Mouse (Mus musculus) heart, postnatal 0 days (tissue): Measurements from ENCODE around the gene Rps6kb1.

ENCODE experiments used
- CTCF ChIP-seq: IDR thresholded peaks from 2 replicates; pipeline ENCODE4 v1.5.1; 2016; ENCODE audit warnings: antibody characterized with exemption, control low read depth, low read depth
- EP300 ChIP-seq: IDR thresholded peaks from 2 replicates; pipeline ENCODE4 v1.6.1; 2016; ENCODE audit warnings: antibody characterized with exemption, low read depth

- TF ChIP-seq EP300 (no peak), CTCF (no peak)
These were observed 53.8 kb downstream of the Rps6kb1 start for GRCm38 (mm10) chr11:86490782-86491181.
